Mouse (Mus musculus): Measurements from ENCODE around the gene Pnma5. TPM values are rescaled to one million over a fixed set of nuclear protein-coding genes. Genes with fewer than 3 reads are reported as not detected.

Pnma5 gene
- total and polyA plus RNA-seq, 2 experiments from 2014 or later, result 0.22 to 0.67 TPM

GRCm38 (mm10) chrX:73003110-73003509, 33.8 kb downstream of the Pnma5 start:
- ATAC-seq (no peak), DNase-seq (no peak)
- TF ChIP-seq CTCF (IDR thresholded peaks at IDR 0.05; ENCODE audit: low read depth), result no peak
- no peak overlapping the region for H3K27ac ChIP-seq (ENCODE audit: low read depth, low read length)
- H3K27me3 ChIP-seq (ENCODE audit: insufficient read depth, low read length), result no peaks in the 10 kb centered on the region
- no peak overlapping the region for H3K9ac ChIP-seq
- H3K4me3 ChIP-seq (ENCODE audit: low read depth, low read length), result no peak overlapping the region
- no peaks in the 10 kb centered on the region for H3K9me3 ChIP-seq (ENCODE audit: low read length)
- H3K4me1 ChIP-seq (ENCODE audit: insufficient read depth), result no peaks in the 10 kb centered on the region
- no peak overlapping the region for H3K4me2 ChIP-seq (ENCODE audit: low read depth)
- no peaks in the 10 kb centered on the region for H3K36me3 ChIP-seq (ENCODE audit: insufficient read depth)
- WGBS, result 85% methylated on average over 5 of the region's 5 CpGs

DNA sequence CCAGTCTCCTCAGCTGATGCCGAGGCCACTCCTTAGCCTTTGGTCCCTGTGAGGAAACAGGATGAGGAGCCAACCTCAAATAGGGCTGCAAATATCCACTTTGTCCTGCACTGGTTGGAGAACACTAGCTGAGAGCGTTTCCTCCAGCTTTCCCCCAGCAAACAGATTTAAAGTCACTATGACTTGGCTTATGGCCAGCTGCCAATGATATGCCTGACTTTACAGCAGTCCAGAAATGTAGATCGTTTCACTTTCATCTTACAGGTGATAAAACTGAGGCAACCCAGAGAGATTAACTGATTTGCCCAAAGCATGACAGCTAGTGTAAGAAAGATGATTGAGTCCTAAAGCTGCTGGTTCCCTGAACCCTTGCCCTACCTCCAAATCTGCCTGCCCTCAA, 41.4 kb downstream of the Pnma5 start:
- Histone ChIP-seq H3K4me1 (ENCODE audit: insufficient read depth) (no peaks in the 10 kb centered on the region), H3K9me3 (ENCODE audit: low read length) (no peaks in the 10 kb centered on the region), H3K9ac (no peak overlapping the region), H3K4me2 (ENCODE audit: low read depth) (no peak overlapping the region), H3K27ac (ENCODE audit: low read depth, low read length) (no peak overlapping the region), H3K4me3 (ENCODE audit: low read depth, low read length) (no peak overlapping the region), H3K36me3 (ENCODE audit: insufficient read depth) (no peaks in the 10 kb centered on the region), H3K27me3 (ENCODE audit: insufficient read depth, low read length) (no peaks in the 10 kb centered on the region)
- no peak for TF ChIP-seq CTCF (IDR thresholded peaks at IDR 0.05; ENCODE audit: low read depth)
- no peak for DNase-seq
- ATAC-seq, result no peak
- WGBS, result 69% methylated on average over 3 of the region's 3 CpGs

DNA sequence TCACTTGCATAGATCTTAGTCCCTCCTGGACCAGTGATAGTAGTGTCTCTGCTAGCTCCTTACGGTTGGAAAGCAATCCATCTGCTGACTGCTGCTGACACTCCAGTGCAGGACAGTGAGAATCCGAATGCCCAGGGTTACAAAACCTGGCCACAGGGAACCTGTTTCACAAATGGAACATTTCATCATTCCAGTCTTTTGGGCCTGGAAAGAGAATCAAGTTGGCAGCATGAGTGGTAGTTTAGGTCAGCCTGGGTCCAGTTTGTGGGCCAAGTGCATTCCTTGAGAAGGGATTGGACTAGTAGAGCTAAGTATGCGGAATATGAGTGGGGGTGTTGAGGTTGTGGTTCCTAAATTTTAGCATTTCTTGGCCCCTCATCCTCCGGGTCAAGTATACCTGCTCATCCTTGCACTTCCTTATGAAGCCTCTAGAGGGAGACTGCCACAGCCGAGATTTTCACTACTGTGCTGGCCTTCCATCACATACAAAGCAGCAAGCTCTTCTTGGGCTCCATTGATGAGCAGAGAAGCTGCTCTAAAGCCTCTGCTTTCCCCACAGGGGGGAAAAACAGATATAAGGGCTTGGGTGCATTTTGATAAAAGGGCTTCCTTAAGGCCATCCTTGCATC, 44.5 kb downstream of the Pnma5 start:
- TF ChIP-seq CTCF (IDR thresholded peaks at IDR 0.05; ENCODE audit: low read depth), result no peak; the same call in 1 of the 2 replicates
- Histone ChIP-seq H3K4me3 (ENCODE audit: low read depth, low read length) (no peak overlapping the region), H3K9ac (no peak overlapping the region), H3K4me2 (ENCODE audit: low read depth) (no peak overlapping the region), H3K9me3 (ENCODE audit: low read length) (no peaks in the 10 kb centered on the region), H3K27ac (ENCODE audit: low read depth, low read length) (no peak overlapping the region), H3K27me3 (ENCODE audit: insufficient read depth, low read length) (no peaks in the 10 kb centered on the region), H3K36me3 (ENCODE audit: insufficient read depth) (no peaks in the 10 kb centered on the region), H3K4me1 (ENCODE audit: insufficient read depth) (no peaks in the 10 kb centered on the region)
- 58% methylated on average over 5 of the region's 5 CpGs for WGBS
- ATAC-seq (no peak), DNase-seq (no peak)

- Histone ChIP-seq H3K4me3 (ENCODE audit: low read depth, low read length) (no peak overlapping the region), H3K27ac (ENCODE audit: low read depth, low read length) (no peak overlapping the region), H3K27me3 (ENCODE audit: insufficient read depth, low read length) (no peaks in the 10 kb centered on the region; the same call in 1 of the 2 replicates), H3K4me2 (ENCODE audit: low read depth) (no peak overlapping the region), H3K9ac (no peak overlapping the region), H3K4me1 (ENCODE audit: insufficient read depth) (no peaks in the 10 kb centered on the region), H3K9me3 (ENCODE audit: low read length) (no peaks in the 10 kb centered on the region), H3K36me3 (ENCODE audit: insufficient read depth) (no peaks in the 10 kb centered on the region)
- 57% methylated on average over 3 of the region's 3 CpGs for WGBS
- ATAC-seq (no peak), DNase-seq (no peak)
- no peak for TF ChIP-seq CTCF (IDR thresholded peaks at IDR 0.05; ENCODE audit: low read depth)
Observed at GRCm38 (mm10) chrX:72990581-72990980, 46.3 kb downstream of the Pnma5 start.

GRCm38 (mm10) chrX:72988431-72988830, 48.5 kb downstream of the Pnma5 start:
- no peaks in the 10 kb centered on the region for H3K9me3 ChIP-seq (ENCODE audit: low read length)
- no peak for TF ChIP-seq CTCF (IDR thresholded peaks at IDR 0.05; ENCODE audit: low read depth)
- no peak overlapping the region for H3K27ac ChIP-seq (ENCODE audit: low read depth, low read length)
- no peak overlapping the region for H3K9ac ChIP-seq
- H3K4me3 ChIP-seq (ENCODE audit: low read depth, low read length), result no peak overlapping the region
- H3K4me1 ChIP-seq (ENCODE audit: insufficient read depth), result no peaks in the 10 kb centered on the region
- no peak for ATAC-seq
- no peak for DNase-seq
- WGBS, result 89% methylated on average over 3 of the region's 3 CpGs
- no peak overlapping the region for H3K4me2 ChIP-seq (ENCODE audit: low read depth)
- H3K36me3 ChIP-seq (ENCODE audit: insufficient read depth), result no peaks in the 10 kb centered on the region
- no peaks in the 10 kb centered on the region; the same call in 1 of the 2 replicates for H3K27me3 ChIP-seq (ENCODE audit: insufficient read depth, low read length)

GRCm38 (mm10) chrX:72987520-72987905, 49.4 kb downstream of the Pnma5 start:
- ATAC-seq, result no peak
- Histone ChIP-seq H3K4me1 (ENCODE audit: insufficient read depth) (no peaks in the 10 kb centered on the region), H3K9ac (peak overlapping the region; percentile 31; the same call in 1 of the 2 replicates), H3K27me3 (ENCODE audit: insufficient read depth, low read length) (no peaks in the 10 kb centered on the region; the same call in 1 of the 2 replicates), H3K36me3 (ENCODE audit: insufficient read depth) (no peaks in the 10 kb centered on the region), H3K4me3 (ENCODE audit: low read depth, low read length) (peak overlapping the region; percentile 33), H3K4me2 (ENCODE audit: low read depth) (peak overlapping the region; percentile 57), H3K27ac (ENCODE audit: low read depth, low read length) (no peak overlapping the region), H3K9me3 (ENCODE audit: low read length) (no peaks in the 10 kb centered on the region)
- no peak for DNase-seq
- TF ChIP-seq CTCF (IDR thresholded peaks at IDR 0.05; ENCODE audit: low read depth), result no peak
- 32% methylated on average over 14 of the region's 14 CpGs for WGBS

DNA sequence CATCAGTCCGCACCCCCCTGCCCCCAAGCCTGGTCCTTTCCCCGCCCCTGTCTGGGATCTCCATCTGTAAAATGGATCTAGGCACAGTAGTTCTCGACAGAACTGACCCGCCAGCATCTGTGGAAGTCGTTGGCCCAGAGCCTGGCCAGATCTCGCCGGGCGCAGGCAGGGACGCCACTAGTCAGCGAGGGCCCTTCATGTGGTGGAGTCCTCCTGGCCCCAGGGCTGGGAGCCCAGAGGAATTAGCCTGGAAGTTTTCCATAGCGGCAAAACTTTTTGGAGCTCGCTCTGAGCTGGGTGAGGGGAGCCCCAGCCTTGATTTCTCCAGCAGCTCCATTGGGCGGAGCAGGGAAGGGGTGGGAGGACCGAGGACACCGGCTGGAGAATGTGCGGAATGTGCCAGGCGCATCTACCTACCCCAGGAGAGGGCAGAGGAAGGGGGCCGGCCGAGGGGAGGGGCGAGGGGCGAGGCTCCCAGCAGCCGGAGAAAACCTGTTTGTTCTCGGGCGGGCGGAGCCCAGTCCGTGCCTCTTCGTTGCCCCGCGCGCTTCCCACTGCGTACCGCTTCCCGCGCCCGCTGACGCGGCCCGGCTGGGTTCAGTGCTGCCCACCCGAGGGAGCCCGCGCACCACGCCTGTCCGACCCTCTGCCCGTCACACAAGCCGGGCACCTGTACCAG, 49.9 kb downstream of the Pnma5 start, which contains the start of gene Zfp185:
TSS of gene Zfp185 (plus strand) at position 499 of the 679 bp plus-strand sequence.
- DNase-seq, result no peak
- 32% methylated on average over 43 of the region's 45 CpGs for WGBS
- no peak for TF ChIP-seq CTCF (IDR thresholded peaks at IDR 0.05; ENCODE audit: low read depth)
- Histone ChIP-seq H3K27me3 (ENCODE audit: insufficient read depth, low read length) (no peaks in the 10 kb centered on the region; the same call in 1 of the 2 replicates), H3K4me3 (ENCODE audit: low read depth, low read length) (peak within 1 kb of the TSS; percentile 33), H3K27ac (ENCODE audit: low read depth, low read length) (no peak within 1 kb of the TSS), H3K9ac (peak within 1 kb of the TSS; percentile 31; the same call in 1 of the 2 replicates), H3K4me2 (ENCODE audit: low read depth) (peak within 1 kb of the TSS; percentile 57), H3K36me3 (ENCODE audit: insufficient read depth) (no peaks in the 10 kb centered on the region), H3K4me1 (ENCODE audit: insufficient read depth) (no peaks in the 10 kb centered on the region), H3K9me3 (ENCODE audit: low read length) (no peaks in the 10 kb centered on the region)
- peak; percentile 70 for ATAC-seq
